Mouse (Mus musculus) megakaryocyte progenitor cell, adult 5-6 weeks (primary cell): ENCODE results near the gene Kcnk7. TPM values are rescaled to one million over a fixed set of nuclear protein-coding genes. Genes with fewer than 3 reads are reported as not detected.
A peak's percentile ranks its signal among the peaks of the same experiment; 100 is the strongest.

Experiments
- ATAC-seq: replicated peaks from 2 replicates; pipeline ENCODE4 v1.8.0; 2016; ENCODE audit warnings: mild to moderate bottlenecking, moderate TSS enrichment, inconsistent platforms; ENCODE audit not compliant: poor library complexity
- total RNA-seq, 2 experiments: library from RNA; stranded (forward) in 1 of 2; stranded (reverse) in 1 of 2; fragments of 157-497, 149-512 nt in 1 of 2; fragments of 200-1000 nt in 1 of 2; gene quantifications; 2 replicates each; pipeline versions ENCODE4 v1.2.3 to v1.2.4; 2015 to 2017

Kcnk7 gene
- total RNA-seq, 2 experiments from 2014 or later, result not detected

DNA sequence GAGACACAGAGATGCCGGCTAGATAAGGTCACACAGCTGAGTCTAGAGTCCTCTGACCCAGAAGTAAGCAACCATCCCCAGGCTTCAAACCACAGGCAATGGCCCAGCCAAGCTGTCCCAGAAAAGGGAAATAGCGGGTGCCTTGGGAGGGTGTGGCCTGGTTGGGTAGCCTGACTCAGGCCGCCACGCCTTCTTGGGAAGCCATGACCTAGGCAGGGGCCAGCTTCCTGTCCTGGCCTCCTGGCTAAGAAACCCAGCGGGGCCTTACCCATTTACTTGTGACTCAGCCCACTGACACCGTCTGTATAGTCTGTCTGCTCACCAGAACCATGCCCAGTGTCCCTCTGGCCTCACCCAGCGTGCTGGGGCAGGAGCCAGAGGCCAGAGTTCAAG, 20.4 kb downstream of the Kcnk7 start:
- ATAC-seq, result peak; percentile 51

DNA sequence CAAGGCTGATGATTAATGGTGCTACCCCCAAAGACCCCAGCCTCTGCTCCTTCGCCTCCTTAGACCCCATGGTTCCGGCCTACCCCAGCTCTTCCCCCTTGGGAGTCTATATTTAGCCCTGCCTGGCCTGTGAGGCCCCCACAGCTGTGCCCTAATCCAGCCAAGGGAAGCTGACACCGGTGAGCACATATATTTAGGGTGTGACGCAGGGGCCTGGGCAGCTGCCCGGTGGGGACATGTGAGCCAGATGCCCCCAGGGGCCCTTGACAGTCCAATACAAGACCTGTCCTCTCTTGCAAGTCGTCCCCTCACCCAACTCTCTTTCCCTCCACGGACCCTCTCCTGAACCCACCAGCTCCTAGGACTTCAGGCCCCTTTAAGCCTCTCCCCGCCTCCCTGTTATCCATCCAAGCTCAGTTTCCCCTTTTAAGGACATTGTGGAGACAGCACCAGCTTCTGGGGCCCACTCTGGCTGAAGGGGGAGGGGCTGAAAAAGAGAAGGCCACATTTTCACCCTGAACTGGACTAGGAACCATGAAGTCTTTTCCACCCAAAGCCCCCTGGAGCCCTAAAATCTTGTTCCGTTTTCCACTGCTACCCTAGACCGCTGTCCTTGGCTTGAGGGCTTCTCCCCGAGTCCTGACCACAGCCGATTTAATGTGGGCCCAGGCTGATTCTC, 21.0 kb downstream of the Kcnk7 start:
- no peak for ATAC-seq

GRCm38 (mm10) chr19:5725767-5726515, 21.8 kb downstream of the Kcnk7 start, which contains the start of gene Ehbp1l1:
Gene Ehbp1l1 (minus strand): TSS chr19:5726317.
- peak; percentile 11; the same call in 1 of the 2 replicates for ATAC-seq

DNA sequence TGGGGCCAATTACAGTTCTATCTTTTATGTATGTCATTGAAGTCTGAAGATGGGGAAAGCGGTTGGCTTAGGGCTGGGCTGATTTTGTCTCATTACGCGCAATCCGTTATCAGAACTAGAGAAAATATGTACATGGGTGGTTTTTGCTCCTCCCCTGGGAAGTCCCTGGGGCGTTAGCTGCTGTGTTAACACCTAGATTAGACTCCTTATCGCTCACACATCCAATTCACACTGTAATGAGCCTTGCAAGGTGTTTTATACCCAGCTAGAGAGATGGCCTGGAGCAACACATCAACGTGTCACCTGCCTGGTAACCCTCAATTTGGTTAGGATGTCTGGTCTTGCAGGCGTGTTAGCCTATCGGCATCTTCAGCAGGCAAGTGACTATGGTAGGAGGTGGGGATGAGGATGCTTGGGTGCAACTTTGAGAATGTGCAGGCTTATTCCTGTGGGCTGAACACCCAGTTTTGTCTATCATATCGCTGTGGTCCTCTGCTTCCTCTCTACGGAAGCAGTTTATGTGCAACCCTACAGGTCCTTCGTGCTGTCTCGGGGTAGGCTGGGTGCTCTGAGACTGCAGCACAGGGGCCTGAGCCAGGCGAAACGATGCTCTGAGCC, 22.9 kb downstream of the Kcnk7 start:
- peak; percentile 12 for ATAC-seq

GRCm38 (mm10) chr19:5727701-5728100, 23.5 kb downstream of the Kcnk7 start:
- peak; percentile 27 for ATAC-seq

GRCm38 (mm10) chr19:5728631-5729443, 24.7 kb downstream of the Kcnk7 start:
- no peak for ATAC-seq

- ATAC-seq, result peak; percentile 32
Measured at GRCm38 (mm10) chr19:5729444-5729815, 25.3 kb downstream of the Kcnk7 start, which contains the start of gene Fam89b. Gene Fam89b (minus strand): TSS chr19:5729653.

DNA sequence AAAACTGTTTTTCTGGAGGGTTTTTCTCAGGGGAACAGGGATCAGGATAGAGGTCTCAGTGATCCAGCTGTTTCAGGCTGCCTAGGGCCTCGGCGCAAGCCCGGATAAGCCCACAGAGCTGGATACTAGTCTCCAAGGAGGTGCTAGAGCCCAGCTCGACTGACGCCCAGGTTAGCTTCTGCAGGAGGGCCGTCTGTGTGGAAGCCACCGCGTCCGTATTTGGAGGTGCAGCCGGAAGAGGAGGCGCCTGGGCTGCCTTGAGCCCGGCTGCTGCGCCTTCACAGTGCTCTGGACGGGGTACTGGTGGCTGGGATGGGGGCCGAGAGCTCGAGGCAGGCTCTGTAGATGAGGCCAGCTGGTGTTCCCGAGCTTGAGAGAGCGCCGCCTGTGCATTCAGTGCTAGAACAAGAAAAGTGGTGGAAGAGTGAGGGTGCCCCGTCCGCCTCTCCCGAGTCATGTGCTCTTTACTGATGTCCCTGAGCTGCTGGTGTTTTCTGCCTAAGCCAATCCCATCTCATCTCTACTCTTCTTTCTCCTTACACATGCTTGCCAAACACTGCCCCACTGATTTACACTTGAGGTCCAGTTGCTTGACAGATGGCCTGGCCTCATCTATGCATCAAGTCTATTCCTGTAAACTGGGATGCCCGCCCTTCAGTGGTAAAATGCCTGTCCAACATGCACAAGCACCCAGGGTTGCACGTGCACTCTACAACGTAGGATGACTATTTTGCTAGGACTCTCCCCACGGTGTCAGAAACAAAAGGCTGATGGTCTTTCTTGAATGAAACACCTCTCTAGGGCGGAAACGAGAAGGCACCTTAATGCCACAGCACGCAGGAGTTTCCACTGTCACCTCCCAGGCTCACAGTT, 26.4 kb downstream of the Kcnk7 start:
- ATAC-seq, result no peak

GRCm38 (mm10) chr19:5731264-5731978, 27.3 kb downstream of the Kcnk7 start:
- peak; percentile 75 for ATAC-seq

DNA sequence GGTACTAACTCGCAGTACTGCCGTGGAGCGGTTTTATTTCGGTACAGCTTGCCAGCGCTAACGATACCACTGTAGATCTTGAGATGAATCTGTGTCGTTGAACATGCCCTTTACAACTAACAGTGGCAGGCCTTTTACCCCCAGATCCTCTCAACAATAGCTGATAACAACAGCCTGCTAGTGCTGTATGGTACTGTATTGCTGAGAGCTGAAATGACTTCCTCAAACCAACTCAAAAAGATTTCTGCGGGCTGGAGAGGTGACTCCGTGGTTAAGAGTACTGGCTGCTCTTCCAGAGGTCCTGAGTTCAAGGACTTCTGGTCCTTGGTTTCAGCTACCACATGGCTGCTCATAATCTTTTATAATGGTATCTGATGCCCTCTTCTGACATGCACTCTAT, 30.2 kb downstream of the Kcnk7 start:
- no peak for ATAC-seq

DNA sequence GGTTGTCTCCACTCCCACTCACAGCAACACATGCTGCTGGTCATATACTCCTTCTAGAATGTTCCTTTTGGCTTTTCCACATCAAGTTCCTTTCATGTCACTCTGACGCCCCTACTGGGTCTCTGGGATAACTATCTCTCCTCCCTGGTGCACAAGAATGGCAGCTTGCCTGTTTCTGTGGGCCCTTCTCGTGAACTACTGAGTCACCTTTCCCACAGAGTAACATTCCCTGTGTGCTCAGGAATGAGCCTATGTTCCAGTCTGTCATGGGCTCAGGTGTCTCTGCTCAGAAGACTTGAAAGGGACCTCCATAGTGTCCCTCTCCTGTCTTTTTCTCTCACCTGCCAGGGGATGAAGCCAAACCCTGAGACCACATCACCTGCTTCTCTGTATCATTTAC, 35.3 kb downstream of the Kcnk7 start:
- ATAC-seq, result no peak

- no peak for ATAC-seq
Measured at GRCm38 (mm10) chr19:5740320-5741317, 36.5 kb downstream of the Kcnk7 start, which contains the start of gene Ltbp3. Gene Ltbp3 (plus strand): TSS chr19:5740904.

DNA sequence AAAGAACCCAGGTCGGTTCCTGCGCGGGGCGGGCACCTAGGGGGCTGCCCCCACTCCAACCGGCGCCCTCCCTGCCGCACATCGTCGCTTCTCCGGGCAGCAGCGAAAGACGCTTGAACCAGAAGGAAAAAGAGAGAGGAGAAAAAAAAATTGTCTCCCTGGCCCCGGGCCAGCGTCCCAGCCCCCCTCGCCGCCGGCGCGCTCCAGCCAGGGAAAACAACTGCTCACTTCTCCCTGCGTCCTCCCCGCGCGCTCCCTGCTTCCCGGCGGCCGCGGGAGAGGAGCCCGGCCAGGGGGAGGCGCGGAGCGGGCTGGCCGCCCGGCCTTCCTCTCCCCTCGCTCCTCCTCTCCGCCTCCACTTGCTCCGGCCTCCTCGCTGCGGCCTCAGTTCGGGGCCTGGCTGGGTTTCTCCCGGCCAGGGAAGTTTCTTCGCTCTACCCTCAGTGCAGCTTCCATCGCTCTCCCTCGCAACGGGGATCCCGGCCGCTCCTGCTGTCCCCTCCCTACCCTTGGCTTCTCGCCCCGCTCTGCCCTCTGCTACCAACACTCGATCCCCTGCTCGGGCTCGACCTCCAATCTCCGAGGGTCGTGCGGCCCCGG, 37.6 kb downstream of the Kcnk7 start:
- peak; percentile 27 for ATAC-seq

GRCm38 (mm10) chr19:5742241-5742641, 38.1 kb downstream of the Kcnk7 start:
- ATAC-seq, result no peak

DNA sequence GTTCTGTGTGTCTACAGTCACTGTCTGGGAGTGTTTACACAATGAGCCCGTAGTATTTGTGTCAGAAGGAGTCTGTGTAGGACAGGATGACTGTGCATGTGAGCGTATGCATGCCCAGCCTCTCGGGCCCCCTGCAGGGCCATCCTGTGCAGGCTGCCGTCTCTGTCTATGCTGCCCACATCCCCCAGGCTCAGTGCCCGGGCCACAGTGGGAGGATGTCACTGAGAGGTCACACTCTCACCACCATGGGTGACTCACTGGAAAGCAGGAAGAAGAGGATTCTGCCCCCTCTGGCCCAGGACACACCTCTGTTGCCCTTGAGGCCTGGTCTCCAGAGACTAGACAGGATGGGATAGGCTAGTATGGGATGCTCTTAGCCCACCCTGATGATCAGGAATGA, 39.4 kb downstream of the Kcnk7 start:
- peak; percentile 73 for ATAC-seq

DNA sequence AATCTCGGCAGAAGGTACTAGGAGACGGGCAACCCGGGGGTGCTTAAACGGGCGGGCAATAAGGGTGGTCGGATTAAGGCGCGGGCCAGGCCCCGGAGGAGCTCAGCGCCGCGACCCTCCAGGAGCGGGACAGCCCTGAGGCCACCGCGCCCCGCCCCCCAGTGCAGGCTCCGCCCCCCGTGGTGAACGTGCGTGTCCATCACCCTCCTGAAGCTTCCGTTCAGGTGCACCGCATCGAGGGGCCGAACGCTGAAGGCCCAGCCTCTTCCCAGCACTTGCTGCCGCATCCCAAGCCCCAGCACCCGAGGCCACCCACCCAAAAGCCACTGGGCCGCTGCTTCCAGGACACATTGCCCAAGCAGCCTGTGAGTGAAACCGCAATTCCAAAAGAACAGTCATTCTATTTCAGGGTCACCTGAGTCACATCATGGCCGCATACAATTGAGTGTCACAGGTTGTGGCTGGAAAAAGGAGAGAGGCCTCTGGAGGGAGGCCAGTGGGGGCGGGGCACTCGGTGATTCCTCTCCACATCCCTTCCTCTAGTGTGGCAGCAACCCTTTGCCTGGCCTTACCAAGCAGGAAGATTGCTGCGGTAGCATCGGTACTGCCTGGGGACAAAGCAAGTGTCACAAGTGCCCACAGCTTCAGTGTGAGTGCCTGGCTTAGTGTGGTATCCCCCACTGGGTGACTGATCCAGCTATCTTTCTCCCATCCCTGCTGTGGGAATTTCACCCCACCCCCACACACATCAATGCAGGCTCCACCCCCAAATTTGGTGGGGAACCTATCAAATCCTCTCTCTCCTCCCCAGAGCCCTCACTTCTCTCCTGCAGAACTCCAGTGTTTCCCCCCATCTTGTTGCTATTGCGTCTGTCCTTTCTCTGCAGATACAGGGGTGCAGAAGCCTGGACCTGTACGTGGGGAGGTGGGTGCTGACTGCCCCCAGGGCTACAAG, 41.9 kb downstream of the Kcnk7 start:
- no peak for ATAC-seq
